Mouse (Mus musculus): ENCODE results near the gene Slc35e3.
"Not testable (repeated sequence)": the region's sequence is repeated elsewhere in the genome, so short reads cannot be mapped to it uniquely, and the experiment has no call there.

The Slc35e3 gene

GRCm38 (mm10) chr10:117751282-117751610 lies 5.1 kb upstream of the Slc35e3 start:
- intact Hi-C loops (cut with DNase I): no loop called here

- intact Hi-C loops (cut with DNase I): no loop called here
Observed at GRCm38 (mm10) chr10:117750529-117751281, 4.5 kb upstream of the Slc35e3 start.

DNA sequence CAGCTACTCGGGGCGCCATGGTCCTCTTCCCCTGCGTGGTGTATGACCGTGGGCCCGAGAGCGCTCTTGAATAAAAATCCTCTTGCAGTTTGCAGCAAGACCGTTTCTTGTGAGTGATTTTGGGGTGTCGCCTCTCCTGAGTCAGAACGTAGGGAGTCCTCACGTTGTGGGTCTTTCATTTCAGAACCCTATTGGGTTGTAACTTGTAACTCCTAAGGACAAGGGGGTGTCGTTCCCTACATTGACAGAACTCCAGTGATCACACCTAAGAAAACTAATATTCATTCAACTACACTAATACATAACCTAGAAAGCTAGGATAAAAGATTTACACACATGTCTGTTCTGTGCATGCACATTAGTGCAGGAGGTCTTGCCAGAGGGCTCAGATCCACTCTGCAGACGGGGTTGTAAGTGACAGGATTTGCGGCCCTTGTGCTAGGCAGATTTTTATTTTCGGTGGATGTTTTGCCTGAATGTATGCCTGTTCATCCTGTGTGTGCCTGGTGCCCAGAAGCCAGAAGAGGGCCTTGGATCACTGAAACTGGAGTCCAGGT lies 3.7 kb upstream of the Slc35e3 start:
- intact Hi-C loops (cut with DNase I): no loop called here

- intact Hi-C loops (cut with DNase I): no loop called here
Observed at GRCm38 (mm10) chr10:117749050-117749686, 3.0 kb upstream of the Slc35e3 start.

GRCm38 (mm10) chr10:117748276-117749049 lies 2.3 kb upstream of the Slc35e3 start:
- intact Hi-C loops (cut with DNase I): no loop called here

GRCm38 (mm10) chr10:117747711-117748110 lies 1.5 kb upstream of the Slc35e3 start:
- intact Hi-C loops (cut with DNase I): loop anchor here (2.0 kb wide), 1 partner anchor 45 kb away; the partner anchor contains the start of gene Nup107

GRCm38 (mm10) chr10:117745570-117746296 lies 432 bp downstream of the Slc35e3 start:
- intact Hi-C loops (cut with DNase I): loop anchor here (2.0 kb wide), 1 partner anchor 47 kb away; the partner anchor contains the start of gene Nup107

DNA sequence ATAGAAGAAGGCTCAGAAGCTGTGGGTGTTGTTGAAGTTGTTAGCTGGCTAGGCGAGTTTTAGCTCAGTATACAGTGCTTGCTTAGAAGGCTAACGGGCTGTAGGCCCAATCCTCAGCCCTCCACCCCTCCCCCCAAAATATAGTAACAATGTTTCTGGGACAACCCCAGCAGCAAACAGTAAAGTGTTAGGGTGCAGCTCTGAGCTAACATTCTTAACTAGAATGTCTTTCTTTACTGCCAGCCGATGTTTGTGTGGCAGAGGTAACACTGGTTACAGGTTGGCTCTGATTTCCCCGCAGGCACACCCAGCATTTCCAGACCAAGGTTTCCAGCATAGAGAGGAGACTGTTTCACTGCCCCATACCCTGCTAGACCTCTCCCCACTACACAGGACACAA lies 2.2 kb downstream of the Slc35e3 start:
- intact Hi-C loops (cut with DNase I): no loop called here

DNA sequence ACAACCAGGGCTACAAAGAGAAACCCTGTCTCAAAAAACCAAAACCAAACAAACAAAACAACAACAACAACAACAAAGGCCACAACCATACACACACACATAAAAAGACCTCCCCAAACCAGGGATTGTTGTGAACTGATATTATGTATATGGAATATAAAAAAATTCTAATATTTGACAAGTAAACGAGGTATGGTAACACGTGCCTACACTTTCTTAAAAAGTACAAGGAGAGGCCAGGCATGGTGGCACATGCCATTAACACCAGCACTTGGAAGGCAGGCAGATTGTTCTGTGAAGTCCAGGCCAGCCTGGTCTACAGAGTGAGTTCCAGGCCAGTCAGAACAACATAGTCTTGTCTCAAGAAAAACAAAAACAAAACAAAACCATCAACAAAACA lies 3.0 kb downstream of the Slc35e3 start:
- intact Hi-C loops (cut with DNase I): no loop called here

DNA sequence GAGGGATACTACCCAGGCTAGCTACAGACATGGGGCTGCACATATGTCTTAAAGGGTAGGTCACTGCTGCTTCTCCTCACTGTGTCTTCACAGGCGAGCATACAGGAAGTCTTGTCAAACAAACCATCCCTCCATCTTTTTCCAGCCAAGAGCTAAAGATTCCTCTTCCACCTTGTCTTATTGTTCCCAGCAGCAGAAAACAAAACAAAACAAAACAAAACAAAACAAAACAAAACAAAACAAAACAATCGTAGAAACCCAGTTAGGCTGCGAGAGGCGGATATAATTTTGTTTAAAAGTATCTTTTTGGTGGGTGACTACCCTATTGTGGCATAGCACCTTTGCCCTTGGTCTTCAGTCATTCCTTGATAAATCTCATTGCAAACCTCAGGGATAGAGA lies 3.5 kb downstream of the Slc35e3 start:
- intact Hi-C loops (cut with DNase I): no loop called here

DNA sequence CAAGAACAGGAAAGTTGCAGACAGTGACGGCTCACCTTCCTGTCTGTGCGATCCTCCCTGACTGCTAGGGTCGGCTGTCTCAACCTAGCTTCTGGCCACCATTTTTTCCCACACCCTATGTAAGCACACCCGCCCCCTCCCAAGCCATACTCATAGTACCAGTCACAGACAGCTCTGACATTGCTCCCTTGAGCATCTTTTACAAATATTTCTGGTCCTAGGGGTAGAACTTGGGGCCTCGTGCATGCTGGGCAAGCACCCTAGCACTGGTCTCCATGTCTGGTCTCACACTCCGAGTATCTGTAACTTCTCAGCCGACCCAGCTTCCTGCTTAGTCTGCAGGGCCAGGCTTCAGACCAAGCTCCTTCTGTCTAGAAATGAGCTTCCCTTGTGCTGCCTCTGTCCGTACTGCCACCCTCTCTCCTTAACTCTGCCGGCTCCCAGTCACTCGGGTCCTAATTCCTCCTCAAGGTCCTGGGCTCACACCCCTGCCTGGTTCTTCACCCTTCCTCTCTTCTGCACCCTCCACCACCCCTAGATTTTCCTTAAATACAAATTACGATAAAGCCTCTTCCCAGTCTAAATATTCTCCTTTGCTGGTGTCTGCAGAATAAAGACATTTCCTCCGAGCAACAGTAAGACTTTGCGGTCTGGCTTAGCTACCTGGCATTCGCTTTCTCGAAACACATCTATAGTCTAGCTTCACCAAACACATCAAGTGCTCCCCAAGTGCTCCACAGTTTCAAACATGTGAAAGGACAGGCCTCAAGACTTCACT lies 4.3 kb downstream of the Slc35e3 start:
- intact Hi-C loops (cut with DNase I): no loop called here

- intact Hi-C loops (cut with DNase I): no loop called here
Observed at GRCm38 (mm10) chr10:117740921-117741320, 5.2 kb downstream of the Slc35e3 start.

- intact Hi-C loops (cut with DNase I): no loop called here
Observed at GRCm38 (mm10) chr10:117740171-117740570, 6.0 kb downstream of the Slc35e3 start.

DNA sequence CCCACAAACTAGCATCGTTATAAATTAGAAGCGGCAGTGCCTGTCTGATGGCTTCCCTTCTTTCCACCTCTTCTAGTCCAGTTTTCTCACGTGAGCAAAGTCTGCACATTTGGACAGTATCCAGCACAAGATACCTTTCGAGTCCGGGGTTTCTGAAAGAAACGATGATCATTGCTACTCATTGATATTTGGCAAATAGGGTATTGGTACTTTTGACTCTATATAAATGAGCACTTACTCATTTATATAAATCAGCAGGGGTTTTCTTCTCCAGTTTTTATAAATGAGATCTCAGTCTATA lies 6.6 kb downstream of the Slc35e3 start:
- intact Hi-C loops (cut with DNase I): no loop called here

- intact Hi-C loops (cut with DNase I): no loop called here
Observed at GRCm38 (mm10) chr10:117738928-117739647, 7.1 kb downstream of the Slc35e3 start.

GRCm38 (mm10) chr10:117738140-117738921 lies 7.8 kb downstream of the Slc35e3 start:
- intact Hi-C loops (cut with DNase I): no loop called here

DNA sequence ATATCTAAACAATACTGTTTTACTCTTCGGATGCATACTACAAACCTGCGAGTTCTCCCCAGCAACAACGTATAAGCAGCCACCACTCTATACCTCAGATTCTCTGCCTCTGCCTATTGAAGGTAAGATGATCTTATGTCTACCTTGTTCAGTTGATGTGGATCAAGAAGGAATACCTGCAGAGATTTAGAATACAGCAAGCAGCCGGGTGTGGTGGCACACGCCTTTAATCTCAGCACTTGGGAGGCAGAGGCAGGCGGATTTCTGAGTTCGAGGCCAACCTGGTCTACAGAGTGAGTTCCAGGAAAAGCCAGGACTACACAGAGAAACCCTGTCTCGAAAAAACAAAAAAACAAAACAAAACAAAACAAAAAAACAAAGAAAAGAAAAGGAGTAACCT lies 8.7 kb downstream of the Slc35e3 start:
- intact Hi-C loops (cut with DNase I): not testable (repeated sequence)

GRCm38 (mm10) chr10:117737075-117737474 lies 9.1 kb downstream of the Slc35e3 start:
- intact Hi-C loops (cut with DNase I): no loop called here

- intact Hi-C loops (cut with DNase I): no loop called here
Observed at GRCm38 (mm10) chr10:117736573-117736972, 9.6 kb downstream of the Slc35e3 start.
